Mouse (Mus musculus) liver, postnatal 0 days (tissue): ENCODE data around the gene Tll2.

ENCODE experiments used
- CTCF ChIP-seq: sonication (generic); IDR thresholded peaks from 2 replicates; pipeline ENCODE4 v1.5.1; 2016; ENCODE audit warnings: antibody characterized with exemption, low read depth
- EP300 ChIP-seq: IDR thresholded peaks from 2 replicates; pipeline ENCODE4 v1.6.1; 2016; ENCODE audit warnings: antibody characterized with exemption, low read depth, mild to moderate bottlenecking

DNA sequence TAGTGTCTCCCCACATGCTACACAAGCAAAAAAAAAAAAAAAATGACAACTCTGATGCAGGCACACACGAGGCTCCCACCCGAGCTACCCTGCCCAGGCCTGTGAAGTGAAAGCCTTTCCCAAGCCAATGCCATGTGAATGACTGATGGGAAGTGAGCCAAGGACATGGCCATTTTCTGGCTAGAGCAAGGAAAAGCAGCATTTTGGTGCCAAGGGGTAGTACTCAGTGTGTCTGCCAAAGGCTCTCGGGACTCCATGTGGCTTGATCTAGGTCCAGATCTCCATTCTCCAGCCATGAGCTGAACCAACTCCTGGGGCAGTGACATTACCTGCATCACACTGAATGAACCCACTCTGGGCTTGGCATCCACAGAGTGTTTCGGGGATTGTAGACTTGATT lies 89.3 kb downstream of the Tll2 start:
- TF ChIP-seq CTCF (no peak), EP300 (no peak)
